Mouse (Mus musculus): ENCODE measurements around the gene Tnni3k.

DNA sequence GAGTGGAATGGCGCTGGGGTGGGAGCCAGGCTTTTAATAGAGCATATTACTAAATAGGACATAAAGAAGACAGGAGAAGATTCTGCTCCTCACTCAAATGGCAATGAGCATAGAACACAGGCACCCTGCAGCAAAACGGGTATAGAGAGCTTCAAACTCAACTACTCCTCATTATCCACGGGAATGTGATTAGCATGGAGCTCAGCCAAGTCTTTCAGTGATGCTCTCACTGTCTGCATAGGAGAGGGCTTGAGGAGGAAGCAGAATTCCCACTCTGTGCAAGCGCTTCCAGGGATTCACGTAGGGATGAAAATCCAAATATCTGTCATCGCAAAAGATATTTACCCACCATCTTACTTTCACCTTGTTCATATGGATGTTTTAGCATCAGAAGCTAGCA lies 141.6 kb downstream of the Tnni3k start:
- TF ChIP-seq CTCF (IDR thresholded peaks at IDR 0.05; ENCODE audit: borderline replicate concordance, extremely low read depth, insufficient read depth, insufficient read length) = no peak
- TF ChIP-seq POLR2A (IDR thresholded peaks at IDR 0.05; ENCODE audit: borderline replicate concordance, extremely low read depth, insufficient read depth, insufficient read length, poor library complexity, severe bottlenecking) = no peak

Measured in brain, embryonic 14.5 days (tissue).